In the genomic region with DNA sequence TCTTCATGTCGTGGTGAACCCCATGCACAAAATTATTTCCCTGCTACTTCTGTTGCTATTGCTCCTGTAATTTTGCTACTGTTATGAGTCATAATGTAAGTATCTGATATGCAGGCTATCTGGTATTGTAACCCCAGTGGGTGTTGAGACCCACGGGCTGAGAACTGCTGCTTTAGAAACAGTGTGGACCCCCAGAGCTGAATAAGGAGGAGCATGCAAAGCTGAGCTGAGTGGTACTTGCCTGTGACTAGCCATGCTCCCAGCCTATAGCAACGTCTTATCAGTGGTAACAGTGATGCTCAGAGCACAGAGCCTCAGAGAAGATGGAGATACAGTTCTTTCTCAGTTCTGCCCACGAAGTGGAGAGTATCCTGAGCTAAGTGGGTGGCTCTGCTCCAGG, we compare ENCODE assay signal across 17 mouse cellular contexts. TPM values are rescaled to one million over a fixed set of nuclear protein-coding genes. Genes with fewer than 3 reads are reported as not detected.
DNase-seq lines count a peak whose midpoint lies in the region; ATAC-seq and TF ChIP-seq lines count a peak whose summit lies in the region.
"Had no signal": no experiment of that assay in that cellular context is flagged by ENCODE, and none has a peak within 500 bp of the region (broad histone marks: within the 10 kb centered on the region; RNA-seq: fewer than 3 reads in every experiment).

No protein-coding gene starts in this region.

- 59% methylated on average over 4 of the region's 4 CpGs for WGBS in embryonic facial prominence, embryonic 10.5 days
- 57% methylated on average over 4 of the region's 4 CpGs for WGBS in intestine, postnatal 0 days

- no peak for TF ChIP-seq CTCF in intestine, postnatal 0 days (IDR thresholded peaks at IDR 0.05; ENCODE audit: low read depth)

- no peak overlapping the region for H3K9ac ChIP-seq in intestine, postnatal 0 days (ENCODE audit: low read depth, low read length)
- H3K9ac ChIP-seq: forebrain, embryonic 13.5 days; forebrain, postnatal 0 days; heart, embryonic 12.5 days; hindbrain, embryonic 14.5 days had no signal

- H3K9me3 ChIP-seq in embryonic facial prominence, embryonic 10.5 days, result no peaks in the 10 kb centered on the region
- H3K9me3 ChIP-seq in intestine, postnatal 0 days (ENCODE audit: control insufficient read depth), result no peaks in the 10 kb centered on the region
- H3K9me3 ChIP-seq: forebrain, embryonic 13.5 days; heart, embryonic 12.5 days; hindbrain, embryonic 10.5 days had no signal

- DNase-seq in heart, adult 11 months, result peak; percentile 83
- DNase-seq in heart, adult 18-20 months, result no peak
- DNase-seq in left cerebral cortex, adult 18-20 months (ENCODE audit: low spot score in 2 of 2), result peak; percentile 4 to 5
- no peak for DNase-seq in left cerebral cortex, adult 8-10 months (ENCODE audit: low spot score in 2 of 2)
- no peak for DNase-seq in embryonic facial prominence, embryonic 10.5 days (ENCODE audit: low spot score)
- DNase-seq in cerebellum, postnatal 14 days, result no peak
- DNase-seq: adrenal gland, postnatal 10 days; cerebellum, adult 11-12 months; cerebellum, adult 9-10 months; cerebellum, postnatal 36 days; forebrain, postnatal 0 days; gastrocnemius, postnatal 10 days had no signal

- ATAC-seq in intestine, postnatal 0 days, result no peak
- ATAC-seq: forebrain, embryonic 13.5 days had no signal

- H3K27me3 ChIP-seq in embryonic facial prominence, embryonic 10.5 days (replicated peaks; ENCODE audit: low read depth, poor library complexity, severe bottlenecking), result no peaks in the 10 kb centered on the region
- no peaks in the 10 kb centered on the region for H3K27me3 ChIP-seq in intestine, postnatal 0 days (replicated peaks; ENCODE audit: control insufficient read depth, insufficient read depth, low read length)
- H3K27me3 ChIP-seq: forebrain, embryonic 13.5 days; heart, embryonic 12.5 days had no signal

- H3K4me3 ChIP-seq in embryonic facial prominence, embryonic 10.5 days, result no peak overlapping the region
- H3K4me3 ChIP-seq in intestine, postnatal 0 days (ENCODE audit: low read depth, low read length), result no peak overlapping the region
- H3K4me3 ChIP-seq: forebrain, embryonic 13.5 days; heart, embryonic 12.5 days; hindbrain, embryonic 10.5 days had no signal

- H3K4me2 ChIP-seq in intestine, postnatal 0 days (replicated peaks; ENCODE audit: low read depth), result no peak overlapping the region
- H3K4me2 ChIP-seq: forebrain, embryonic 13.5 days; heart, embryonic 12.5 days; hindbrain, embryonic 14.5 days had no signal

- peaks cover 42% of the 10 kb centered on the region for H3K4me1 ChIP-seq in embryonic facial prominence, embryonic 10.5 days
- no peaks in the 10 kb centered on the region for H3K4me1 ChIP-seq in intestine, postnatal 0 days (replicated peaks; ENCODE audit: control insufficient read depth, insufficient read depth, low read length)

- no peaks in the 10 kb centered on the region for H3K36me3 ChIP-seq in embryonic facial prominence, embryonic 10.5 days (replicated peaks)
- no peaks in the 10 kb centered on the region for H3K36me3 ChIP-seq in intestine, postnatal 0 days (ENCODE audit: control insufficient read depth, insufficient read depth)
- H3K36me3 ChIP-seq: heart, embryonic 12.5 days; hindbrain, embryonic 10.5 days had no signal

- H3K27ac ChIP-seq in embryonic facial prominence, embryonic 10.5 days (replicated peaks), result peak overlapping the region; percentile 59
- no peak overlapping the region for H3K27ac ChIP-seq in intestine, postnatal 0 days (ENCODE audit: low read depth, low read length)
- H3K27ac ChIP-seq: forebrain, embryonic 13.5 days; hindbrain, embryonic 10.5 days; hindbrain, embryonic 14.5 days had no signal

RNA-seq across cellular contexts. Expression of a gene that starts 35.3 kb away (rescaled TPM):
- 10 to 100 TPM; 61.3 to 70.5 TPM for total RNA-seq in heart, adult 18-20 months (2021)
- total RNA-seq in left cerebral cortex, adult 18-20 months (2021), result 10 to 100 TPM; 47.7 to 49.6 TPM
- total RNA-seq in left cerebral cortex, adult 8-10 months (2022), result 10 to 100 TPM; 49.2 to 52.6 (median 51.6) TPM
- 7.3 and 7.4 TPM in 2 replicates for polyA plus RNA-seq in embryonic facial prominence, embryonic 10.5 days (2016; fragmentation: Nextera tagmentation; extraction: Ambion mirVana)
- 5.3 and 5.7 TPM in 2 replicates for polyA plus RNA-seq in intestine, postnatal 0 days (2015; fragmentation: Nextera tagmentation; extraction: Ambion mirVana)

Comparison
In these comparisons a context has a peak if more than half of its experiments do, and no peak if none do; other contexts are left out.
1. DNase-seq: peak in heart, adult 11 months (single experiment) and left cerebral cortex, adult 18-20 months (2 of 2); none in heart, adult 18-20 months (0 of 2), left cerebral cortex, adult 8-10 months (0 of 2), embryonic facial prominence, embryonic 10.5 days (single experiment) and cerebellum, postnatal 14 days (0 of 2).